Mouse (Mus musculus): ENCODE data around the gene Rhbdf2. TPM values are rescaled to one million over a fixed set of nuclear protein-coding genes. Genes with fewer than 3 reads are reported as not detected.

Rhbdf2 gene
- total and polyA plus RNA-seq, 2 experiments: 3.1 to 17.8 TPM

GRCm38 (mm10) chr11:116672595-116672994 is 45.8 kb upstream of the Rhbdf2 start:
- no peak overlapping the region; the same call in 1 of the 2 replicates for H3K9ac ChIP-seq (ENCODE audit: low read depth, low read length)
- H3K4me1 ChIP-seq (ENCODE audit: control insufficient read depth, insufficient read depth, low read length): peaks cover 4% of the 10 kb centered on the region
- H3K79me2 ChIP-seq (ENCODE audit: control insufficient read depth, insufficient read depth, low read length): peaks cover 4% of the 10 kb centered on the region; the same call in 1 of the 2 replicates
- peaks cover 41% of the 10 kb centered on the region for H3K36me3 ChIP-seq (ENCODE audit: control insufficient read depth, insufficient read depth, low read length)
- H3K27me3 ChIP-seq (ENCODE audit: control insufficient read depth, insufficient read depth, low read length): no peaks in the 10 kb centered on the region
- DNase-seq (ENCODE audit: extremely low read depth, low read depth, low spot score): no peak
- WGBS: 42% methylated on average over 7 of the region's 7 CpGs
- TF ChIP-seq POLR2A (IDR thresholded peaks at IDR 0.05; ENCODE audit: extremely low read depth, insufficient read depth, low read length) (no peak), CTCF (IDR thresholded peaks at IDR 0.05; ENCODE audit: low read depth, low read length) (no peak)
- H3K27ac ChIP-seq (replicated peaks; ENCODE audit: insufficient read depth, low read depth, low read length): no peak overlapping the region
- no peak overlapping the region for H3K4me3 ChIP-seq (ENCODE audit: insufficient read depth, low read depth, low read length)

GRCm38 (mm10) chr11:116671845-116672434 is 45.1 kb upstream of the Rhbdf2 start:
- WGBS: 1% methylated on average over 24 of the region's 24 CpGs

GRCm38 (mm10) chr11:116671112-116671844 is 44.5 kb upstream of the Rhbdf2 start:
- H3K27ac ChIP-seq (replicated peaks; ENCODE audit: insufficient read depth, low read depth, low read length): peak overlapping the region; percentile 51
- peak; percentile 90 for TF ChIP-seq CTCF (IDR thresholded peaks at IDR 0.05; ENCODE audit: low read depth, low read length)
- TF ChIP-seq POLR2A (IDR thresholded peaks at IDR 0.05; ENCODE audit: extremely low read depth, insufficient read depth, low read length): peak; percentile 78
- peak overlapping the region; percentile 65 for H3K4me3 ChIP-seq (ENCODE audit: insufficient read depth, low read depth, low read length)
- peaks cover 33% of the 10 kb centered on the region for H3K36me3 ChIP-seq (ENCODE audit: control insufficient read depth, insufficient read depth, low read length)
- DNase-seq (ENCODE audit: extremely low read depth, low read depth, low spot score): peak; percentile 97
- under 1% methylated on average over 45 of the region's 45 CpGs for WGBS
- no peaks in the 10 kb centered on the region for H3K27me3 ChIP-seq (ENCODE audit: control insufficient read depth, insufficient read depth, low read length)
- peaks cover 4% of the 10 kb centered on the region; the same call in 1 of the 2 replicates for H3K79me2 ChIP-seq (ENCODE audit: control insufficient read depth, insufficient read depth, low read length)
- peak overlapping the region; percentile 80 for H3K9ac ChIP-seq (ENCODE audit: low read depth, low read length)
- H3K4me1 ChIP-seq (ENCODE audit: control insufficient read depth, insufficient read depth, low read length): peaks cover 4% of the 10 kb centered on the region

More at GRCm38 (mm10) chr11:116671845-116672434, 45.1 kb upstream of the Rhbdf2 start:
- peak overlapping the region; percentile 65 for H3K4me3 ChIP-seq (ENCODE audit: insufficient read depth, low read depth, low read length)
- no peaks in the 10 kb centered on the region for H3K27me3 ChIP-seq (ENCODE audit: control insufficient read depth, insufficient read depth, low read length)
- H3K27ac ChIP-seq (replicated peaks; ENCODE audit: insufficient read depth, low read depth, low read length): peak overlapping the region; percentile 51
- peak overlapping the region; percentile 80 for H3K9ac ChIP-seq (ENCODE audit: low read depth, low read length)
- H3K4me1 ChIP-seq (ENCODE audit: control insufficient read depth, insufficient read depth, low read length): peaks cover 4% of the 10 kb centered on the region
- TF ChIP-seq CTCF (IDR thresholded peaks at IDR 0.05; ENCODE audit: low read depth, low read length): no peak
- TF ChIP-seq POLR2A (IDR thresholded peaks at IDR 0.05; ENCODE audit: extremely low read depth, insufficient read depth, low read length): no peak
- DNase-seq (ENCODE audit: extremely low read depth, low read depth, low spot score): no peak
- H3K79me2 ChIP-seq (ENCODE audit: control insufficient read depth, insufficient read depth, low read length): peaks cover 4% of the 10 kb centered on the region; the same call in 1 of the 2 replicates
- peaks cover 39% of the 10 kb centered on the region for H3K36me3 ChIP-seq (ENCODE audit: control insufficient read depth, insufficient read depth, low read length)

- peaks cover 4% of the 10 kb centered on the region for H3K4me1 ChIP-seq (ENCODE audit: control insufficient read depth, insufficient read depth, low read length)
- DNase-seq (ENCODE audit: extremely low read depth, low read depth, low spot score): no peak
- TF ChIP-seq CTCF (IDR thresholded peaks at IDR 0.05; ENCODE audit: low read depth, low read length) (no peak), POLR2A (IDR thresholded peaks at IDR 0.05; ENCODE audit: extremely low read depth, insufficient read depth, low read length) (no peak)
- H3K9ac ChIP-seq (ENCODE audit: low read depth, low read length): no peak overlapping the region
- no peaks in the 10 kb centered on the region for H3K27me3 ChIP-seq (ENCODE audit: control insufficient read depth, insufficient read depth, low read length)
- no peak overlapping the region for H3K27ac ChIP-seq (replicated peaks; ENCODE audit: insufficient read depth, low read depth, low read length)
- H3K36me3 ChIP-seq (ENCODE audit: control insufficient read depth, insufficient read depth, low read length): peaks cover 26% of the 10 kb centered on the region
- no peak overlapping the region for H3K4me3 ChIP-seq (ENCODE audit: insufficient read depth, low read depth, low read length)
- H3K79me2 ChIP-seq (ENCODE audit: control insufficient read depth, insufficient read depth, low read length): peaks cover 4% of the 10 kb centered on the region; the same call in 1 of the 2 replicates
- 86% methylated on average over 7 of the region's 7 CpGs for WGBS
These were observed 43.6 kb upstream of the Rhbdf2 start for GRCm38 (mm10) chr11:116670386-116670785.

GRCm38 (mm10) chr11:116669787-116670365 is 43.1 kb upstream of the Rhbdf2 start:
- peaks cover 4% of the 10 kb centered on the region for H3K4me1 ChIP-seq (ENCODE audit: control insufficient read depth, insufficient read depth, low read length)
- DNase-seq (ENCODE audit: extremely low read depth, low read depth, low spot score): no peak
- WGBS: 69% methylated on average over 13 of the region's 13 CpGs

More at GRCm38 (mm10) chr11:116669787-116670365, 43.1 kb upstream of the Rhbdf2 start:
- H3K27ac ChIP-seq (replicated peaks; ENCODE audit: insufficient read depth, low read depth, low read length): no peak overlapping the region
- TF ChIP-seq CTCF (IDR thresholded peaks at IDR 0.05; ENCODE audit: low read depth, low read length): no peak
- TF ChIP-seq POLR2A (IDR thresholded peaks at IDR 0.05; ENCODE audit: extremely low read depth, insufficient read depth, low read length): no peak
- no peak overlapping the region for H3K4me3 ChIP-seq (ENCODE audit: insufficient read depth, low read depth, low read length)
- no peak overlapping the region for H3K9ac ChIP-seq (ENCODE audit: low read depth, low read length)
- no peaks in the 10 kb centered on the region for H3K27me3 ChIP-seq (ENCODE audit: control insufficient read depth, insufficient read depth, low read length)
- H3K79me2 ChIP-seq (ENCODE audit: control insufficient read depth, insufficient read depth, low read length): peaks cover 4% of the 10 kb centered on the region; the same call in 1 of the 2 replicates
- peaks cover 21% of the 10 kb centered on the region for H3K36me3 ChIP-seq (ENCODE audit: control insufficient read depth, insufficient read depth, low read length)

Measured in liver, adult 2 months (tissue).